Mouse (Mus musculus) heart, postnatal 0 days (tissue): Measurements from ENCODE around the gene Gckr.

Experiments used
- CTCF ChIP-seq: IDR thresholded peaks from 2 replicates; pipeline ENCODE4 v1.5.1; 2016; ENCODE audit warnings: antibody characterized with exemption, control low read depth, low read depth
- EP300 ChIP-seq: IDR thresholded peaks from 2 replicates; pipeline ENCODE4 v1.6.1; 2016; ENCODE audit warnings: antibody characterized with exemption, low read depth

DNA sequence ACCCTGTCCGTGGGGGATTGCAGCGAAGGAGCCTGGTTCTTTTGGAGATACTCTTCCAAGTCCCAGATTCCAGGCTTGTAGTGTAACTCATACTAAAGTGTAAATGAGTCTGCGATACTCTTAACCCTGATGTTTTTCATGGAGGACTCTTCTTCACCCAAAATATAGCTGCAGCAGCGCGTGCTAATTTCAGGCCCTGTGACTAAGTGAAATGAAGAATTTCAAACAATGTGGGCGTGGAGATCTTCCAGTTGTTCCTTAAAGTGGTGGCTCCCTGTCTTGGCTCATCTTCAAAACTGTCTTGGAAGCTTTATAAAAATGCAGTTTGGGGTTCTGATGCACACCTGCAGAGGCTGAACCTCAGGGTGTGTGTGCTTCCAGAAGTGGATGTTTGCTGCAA, 5.8 kb downstream of the Gckr start:
- TF ChIP-seq CTCF: no peak
- no peak for TF ChIP-seq EP300
